Mouse (Mus musculus) hindbrain, embryonic 12.5 days (tissue): ENCODE results near the gene Btf3. TPM values are rescaled to one million over a fixed set of nuclear protein-coding genes. Genes with fewer than 3 reads are reported as not detected.
A peak's percentile ranks its signal among the peaks of the same experiment; 100 is the strongest.

Experiments
- ATAC-seq: fragments of 200-750 bp; cut with Nextera tagmentation; 2 replicates; pipeline ENCODE4 v1.8.0; 2017; ENCODE audit warnings: moderate TSS enrichment; ENCODE audit not compliant: low FRiP score
- H3K27ac ChIP-seq: fragments of 300-500 bp; sonication (generic); 2 replicates; pipeline ENCODE4 v1.5.1; 2016; ENCODE audit warnings: mild to moderate bottlenecking
- H3K27me3 ChIP-seq: fragments of 300-500 bp; sonication (generic); 2 replicates; pipeline ENCODE4 v1.6.1; 2016; ENCODE audit warnings: mild to moderate bottlenecking
- H3K36me3 ChIP-seq: fragments of 300-500 bp; sonication (generic); 2 replicates; pipeline ENCODE4 v1.6.1; 2016; ENCODE audit warnings: mild to moderate bottlenecking
- H3K4me1 ChIP-seq: fragments of 300-500 bp; sonication (generic); 2 replicates; pipeline ENCODE4 v1.6.1; 2016
- H3K4me2 ChIP-seq: fragments of 300-500 bp; sonication (generic); replicated peaks from 2 replicates; pipeline ENCODE4 v1.6.1; 2016; ENCODE audit warnings: mild to moderate bottlenecking
- H3K4me3 ChIP-seq: fragments of 300-500 bp; sonication (generic); 2 replicates; pipeline ENCODE4 v1.5.1; 2016; ENCODE audit warnings: mild to moderate bottlenecking
- H3K9ac ChIP-seq: fragments of 300-500 bp; sonication (generic); 2 replicates; pipeline ENCODE4 v1.6.1; 2016; ENCODE audit warnings: mild to moderate bottlenecking, moderate library complexity
- H3K9me3 ChIP-seq: fragments of 300-500 bp; sonication (generic); replicated peaks from 2 replicates; pipeline ENCODE4 v1.6.1; 2016; ENCODE audit warnings: mild to moderate bottlenecking
- WGBS: fragments of 180-500 bp; shearing (Covaris S2); methylation state at CpG from one replicate; pipeline ENCODE4 v1.1.7; 2016; 5-methylcytosine and 5-hydroxymethylcytosine counted together
- polyA plus RNA-seq: library from polyadenylated mRNA; unstranded; fragments of >200 nt; fragmentation: Nextera tagmentation; extraction: Ambion mirVana; gene quantifications from 2 replicates; pipeline ENCODE4 v1.2.1, GENCODE M21; 2016

Gene Btf3
- polyA plus RNA-seq, 1 experiment from 2014 or later = 631 TPM

- WGBS = 51% methylated on average over 21 of the region's 21 CpGs
- H3K9me3 ChIP-seq = no peaks in the 10 kb centered on the region
- no peak overlapping the region for H3K9ac ChIP-seq
- no peak overlapping the region for H3K4me3 ChIP-seq
- H3K36me3 ChIP-seq = no peaks in the 10 kb centered on the region
- H3K4me2 ChIP-seq = peak overlapping the region; percentile 36; the same call in 1 of the 2 replicates
- no peaks in the 10 kb centered on the region; the same call in 1 of the 2 replicates for H3K27me3 ChIP-seq
- no peaks in the 10 kb centered on the region for H3K4me1 ChIP-seq
- peak; percentile 79 for ATAC-seq
- H3K27ac ChIP-seq = no peak overlapping the region
Observed at GRCm38 (mm10) chr13:98298833-98299758, 17.7 kb downstream of the Btf3 start.

- no peak overlapping the region for H3K4me2 ChIP-seq
Observed at GRCm38 (mm10) chr13:98297883-98298482, 18.8 kb downstream of the Btf3 start.

GRCm38 (mm10) chr13:98296072-98296471 lies 20.7 kb downstream of the Btf3 start:
- Histone ChIP-seq H3K9ac (no peak overlapping the region), H3K27ac (no peak overlapping the region), H3K4me1 (no peaks in the 10 kb centered on the region), H3K4me2 (no peak overlapping the region), H3K9me3 (no peaks in the 10 kb centered on the region), H3K36me3 (no peaks in the 10 kb centered on the region), H3K4me3 (no peak overlapping the region), H3K27me3 (no peaks in the 10 kb centered on the region; the same call in 1 of the 2 replicates)
- no peak for ATAC-seq
- 46% methylated on average over 5 of the region's 5 CpGs for WGBS

More at GRCm38 (mm10) chr13:98297883-98298482, 18.8 kb downstream of the Btf3 start:
- H3K27ac ChIP-seq = no peak overlapping the region
- 91% methylated on average over 6 of the region's 6 CpGs for WGBS
- no peak for ATAC-seq
- no peaks in the 10 kb centered on the region for H3K36me3 ChIP-seq
- H3K9ac ChIP-seq = no peak overlapping the region
- H3K4me3 ChIP-seq = no peak overlapping the region
- no peaks in the 10 kb centered on the region; the same call in 1 of the 2 replicates for H3K27me3 ChIP-seq
- H3K9me3 ChIP-seq = no peaks in the 10 kb centered on the region
- H3K4me1 ChIP-seq = no peaks in the 10 kb centered on the region

- 79% methylated on average over 8 of the region's 8 CpGs for WGBS
- Histone ChIP-seq H3K27ac (no peak overlapping the region), H3K4me2 (no peak overlapping the region), H3K36me3 (no peaks in the 10 kb centered on the region), H3K4me1 (no peaks in the 10 kb centered on the region), H3K4me3 (no peak overlapping the region), H3K9ac (no peak overlapping the region), H3K9me3 (no peaks in the 10 kb centered on the region), H3K27me3 (no peaks in the 10 kb centered on the region)
- no peak for ATAC-seq
Observed at GRCm38 (mm10) chr13:98291712-98292111, 25.1 kb downstream of the Btf3 start.

GRCm38 (mm10) chr13:98290719-98291118 lies 26.1 kb downstream of the Btf3 start:
- no peaks in the 10 kb centered on the region for H3K4me1 ChIP-seq
- H3K4me2 ChIP-seq = no peak overlapping the region
- no peak for ATAC-seq
- WGBS = 45% methylated on average over 2 of the region's 2 CpGs
- H3K4me3 ChIP-seq = no peak overlapping the region
- no peaks in the 10 kb centered on the region for H3K9me3 ChIP-seq
- no peaks in the 10 kb centered on the region for H3K27me3 ChIP-seq
- H3K27ac ChIP-seq = no peak overlapping the region
- no peak overlapping the region for H3K9ac ChIP-seq
- no peaks in the 10 kb centered on the region for H3K36me3 ChIP-seq

- Histone ChIP-seq H3K36me3 (peaks cover 2% of the 10 kb centered on the region; the same call in 1 of the 2 replicates), H3K27ac (no peak overlapping the region), H3K27me3 (no peaks in the 10 kb centered on the region), H3K4me1 (no peaks in the 10 kb centered on the region), H3K4me2 (no peak overlapping the region), H3K9ac (no peak overlapping the region), H3K4me3 (no peak overlapping the region), H3K9me3 (no peaks in the 10 kb centered on the region)
- ATAC-seq = no peak
- 83% methylated on average over 12 of the region's 12 CpGs for WGBS
Observed at GRCm38 (mm10) chr13:98280990-98281650, 35.7 kb downstream of the Btf3 start.

- Histone ChIP-seq H3K4me2 (no peak within 1 kb of the TSS), H3K4me1 (no peaks in the 10 kb centered on the region), H3K27me3 (no peaks in the 10 kb centered on the region), H3K27ac (no peak within 1 kb of the TSS), H3K36me3 (peaks cover 12% of the 10 kb centered on the region), H3K9ac (no peak within 1 kb of the TSS), H3K9me3 (no peaks in the 10 kb centered on the region), H3K4me3 (no peak within 1 kb of the TSS)
- 90% methylated on average over 5 of the region's 5 CpGs for WGBS
- ATAC-seq = no peak
Observed at GRCm38 (mm10) chr13:98279686-98280085, 37.1 kb downstream of the Btf3 start, which contains the start of gene Gm21976. Gene Gm21976 (plus strand): TSS chr13:98279887.

- Histone ChIP-seq H3K27ac (no peak overlapping the region), H3K9me3 (no peaks in the 10 kb centered on the region), H3K27me3 (no peaks in the 10 kb centered on the region), H3K9ac (no peak overlapping the region), H3K4me1 (no peaks in the 10 kb centered on the region), H3K4me3 (no peak overlapping the region), H3K4me2 (no peak overlapping the region), H3K36me3 (peaks cover 31% of the 10 kb centered on the region)
- WGBS = 86% methylated on average over 2 of the region's 2 CpGs
- ATAC-seq = no peak
Observed at GRCm38 (mm10) chr13:98277501-98277900, 39.3 kb downstream of the Btf3 start.

GRCm38 (mm10) chr13:98276253-98276652 lies 40.6 kb downstream of the Btf3 start:
- Histone ChIP-seq H3K9me3 (no peaks in the 10 kb centered on the region), H3K9ac (no peak overlapping the region), H3K36me3 (peaks cover 42% of the 10 kb centered on the region), H3K4me3 (no peak overlapping the region), H3K27me3 (no peaks in the 10 kb centered on the region), H3K4me1 (no peaks in the 10 kb centered on the region), H3K4me2 (no peak overlapping the region), H3K27ac (no peak overlapping the region)
- WGBS = 88% methylated on average over 7 of the region's 7 CpGs
- no peak for ATAC-seq

- no peak for ATAC-seq
- H3K4me1 ChIP-seq = no peaks in the 10 kb centered on the region
- no peak overlapping the region for H3K27ac ChIP-seq
- H3K36me3 ChIP-seq = peaks cover 48% of the 10 kb centered on the region
- H3K4me2 ChIP-seq = no peak overlapping the region
- no peaks in the 10 kb centered on the region for H3K27me3 ChIP-seq
- no peaks in the 10 kb centered on the region for H3K9me3 ChIP-seq
- 87% methylated on average over 4 of the region's 4 CpGs for WGBS
- H3K9ac ChIP-seq = no peak overlapping the region
- no peak overlapping the region for H3K4me3 ChIP-seq
Observed at GRCm38 (mm10) chr13:98275646-98276045, 41.2 kb downstream of the Btf3 start.

- 93% methylated on average over 9 of the region's 9 CpGs for WGBS
Observed at GRCm38 (mm10) chr13:98274023-98274422, 42.8 kb downstream of the Btf3 start.

GRCm38 (mm10) chr13:98264111-98264510 lies 52.7 kb downstream of the Btf3 start:
- Histone ChIP-seq H3K27ac (no peak overlapping the region), H3K9ac (peak overlapping the region; percentile 86), H3K27me3 (no peaks in the 10 kb centered on the region), H3K4me3 (peak overlapping the region; percentile 65), H3K4me2 (peak overlapping the region; percentile 91), H3K4me1 (peaks cover 18% of the 10 kb centered on the region), H3K9me3 (no peaks in the 10 kb centered on the region), H3K36me3 (peaks cover 24% of the 10 kb centered on the region)
- ATAC-seq = no peak
- WGBS = 31% methylated on average over 5 of the region's 5 CpGs

More at GRCm38 (mm10) chr13:98274023-98274422, 42.8 kb downstream of the Btf3 start:
- H3K27me3 ChIP-seq = no peaks in the 10 kb centered on the region
- no peak overlapping the region for H3K4me2 ChIP-seq
- H3K4me3 ChIP-seq = no peak overlapping the region
- no peak overlapping the region for H3K9ac ChIP-seq
- H3K36me3 ChIP-seq = peaks cover 55% of the 10 kb centered on the region
- no peak overlapping the region for H3K27ac ChIP-seq
- no peaks in the 10 kb centered on the region for H3K9me3 ChIP-seq
- H3K4me1 ChIP-seq = no peaks in the 10 kb centered on the region
- no peak for ATAC-seq
